Comparison of ENCODE assay signal across 23 mouse cellular contexts in genomic region chr5:36667165-36667564, GRCm38 (mm10).
"Had no signal": no experiment of that assay in that cellular context is flagged by ENCODE, and none has a peak within 500 bp of the region (broad histone marks: within the 10 kb centered on the region; RNA-seq: fewer than 3 reads in every experiment).

No protein-coding gene starts in this region.

- H3K27ac ChIP-seq: heart, embryonic 10.5 days; hindbrain, embryonic 10.5 days; hindbrain, embryonic 12.5 days; hindbrain, embryonic 14.5 days; left cerebral cortex, adult 2 months; limb, embryonic 13.5 days; limb, embryonic 15.5 days; liver, embryonic 12.5 days; liver, embryonic 14.5 days had no signal

- H3K4me2 ChIP-seq: heart, embryonic 12.5 days; hindbrain, embryonic 12.5 days; hindbrain, embryonic 14.5 days; limb, embryonic 13.5 days; limb, embryonic 15.5 days; liver, embryonic 12.5 days had no signal

- H3K27me3 ChIP-seq: heart, embryonic 12.5 days; hindbrain, embryonic 12.5 days; limb, embryonic 13.5 days; limb, embryonic 15.5 days; liver, embryonic 12.5 days had no signal

- ATAC-seq: hindbrain, embryonic 16.5 days; inflammation-experienced regulatory T-cells, adult 6 months; liver, embryonic 12.5 days had no signal

- H3K9me3 ChIP-seq: heart, embryonic 10.5 days; heart, embryonic 12.5 days; hindbrain, embryonic 10.5 days; hindbrain, embryonic 12.5 days; limb, embryonic 13.5 days; limb, embryonic 15.5 days; liver, embryonic 12.5 days had no signal

- DNase-seq: gastrocnemius, postnatal 10 days; gastrocnemius, postnatal 25 days; heart, postnatal 10 days; heart, postnatal 4 days; kidney, adult 18-20 months; kidney, adult 8-10 months; kidney, postnatal 10 days; kidney, postnatal 25 days; kidney, postnatal 4 days; left cerebral cortex, postnatal 4 days had no signal

- H3K4me3 ChIP-seq: heart, embryonic 10.5 days; heart, embryonic 12.5 days; hindbrain, embryonic 10.5 days; hindbrain, embryonic 12.5 days; layer of hippocampus, adult 2 months; left cerebral cortex, adult 2 months; limb, embryonic 13.5 days; limb, embryonic 15.5 days; liver, embryonic 12.5 days had no signal

- H3K4me1 ChIP-seq: hindbrain, embryonic 10.5 days; hindbrain, embryonic 12.5 days; limb, embryonic 15.5 days had no signal

- H3K9ac ChIP-seq: heart, embryonic 12.5 days; hindbrain, embryonic 12.5 days; hindbrain, embryonic 14.5 days; limb, embryonic 13.5 days; limb, embryonic 15.5 days; liver, embryonic 12.5 days; liver, embryonic 14.5 days had no signal
